Mouse (Mus musculus) forebrain, embryonic 16.5 days (tissue): Measurements from ENCODE around the gene Evi2. TPM values are rescaled to one million over a fixed set of nuclear protein-coding genes. Genes with fewer than 3 reads are reported as not detected.

Experiments used
- ATAC-seq: fragments of 200-750 bp; cut with Nextera tagmentation; 2 replicates; pipeline ENCODE4 v1.8.0; 2017; ENCODE audit warnings: mild to moderate bottlenecking, moderate library complexity
- H3K27ac ChIP-seq: fragments of 300-500 bp; sonication (generic); 2 replicates; pipeline ENCODE4 v1.5.1; 2014; ENCODE audit warnings: low read length, control low read depth
- H3K27me3 ChIP-seq: fragments of 300-500 bp; sonication (generic); replicated peaks from 2 replicates; pipeline ENCODE4 v1.6.1; 2014; ENCODE audit warnings: low read length; ENCODE audit not compliant: control insufficient read depth, insufficient read depth
- H3K36me3 ChIP-seq: fragments of 300-500 bp; sonication (generic); 2 replicates; pipeline ENCODE4 v1.6.1; 2014; ENCODE audit not compliant: control insufficient read depth, insufficient read depth
- H3K4me1 ChIP-seq: fragments of 300-500 bp; sonication (generic); replicated peaks from 2 replicates; pipeline ENCODE4 v1.6.1; 2014; ENCODE audit warnings: low read length; ENCODE audit not compliant: control insufficient read depth, insufficient read depth
- H3K4me2 ChIP-seq: fragments of 300-500 bp; sonication (generic); 2 replicates; pipeline ENCODE4 v1.6.1; 2014; ENCODE audit warnings: mild to moderate bottlenecking, low read length, control low read depth
- H3K4me3 ChIP-seq: fragments of 300-500 bp; sonication (generic); replicated peaks from 2 replicates; pipeline ENCODE4 v1.5.1; 2014; ENCODE audit warnings: mild to moderate bottlenecking, low read length, control low read depth
- H3K9ac ChIP-seq: fragments of 300-500 bp; sonication (generic); replicated peaks from 2 replicates; pipeline ENCODE4 v1.6.1; 2014; ENCODE audit warnings: low read depth, low read length, control low read depth
- H3K9me3 ChIP-seq: fragments of 300-500 bp; sonication (generic); 2 replicates; pipeline ENCODE4 v1.6.1; 2016; ENCODE audit warnings: low read length; ENCODE audit not compliant: control insufficient read depth
- WGBS: fragments of 180-500 bp; shearing (Covaris S2); extraction: QIAGEN DNeasy Blood & Tissue Kit; methylation state at CpG from one replicate; pipeline ENCODE4 v1.1.7; 2014; 5-methylcytosine and 5-hydroxymethylcytosine counted together
- polyA plus RNA-seq: library from polyadenylated mRNA; unstranded; fragments of >200 nt; fragmentation: Nextera tagmentation; extraction: Ambion mirVana; gene quantifications from 2 replicates; pipeline ENCODE4 v1.2.1, GENCODE M21; 2015

The Evi2 gene
- polyA plus RNA-seq, 1 experiment from 2014 or later: 0.73 TPM

DNA sequence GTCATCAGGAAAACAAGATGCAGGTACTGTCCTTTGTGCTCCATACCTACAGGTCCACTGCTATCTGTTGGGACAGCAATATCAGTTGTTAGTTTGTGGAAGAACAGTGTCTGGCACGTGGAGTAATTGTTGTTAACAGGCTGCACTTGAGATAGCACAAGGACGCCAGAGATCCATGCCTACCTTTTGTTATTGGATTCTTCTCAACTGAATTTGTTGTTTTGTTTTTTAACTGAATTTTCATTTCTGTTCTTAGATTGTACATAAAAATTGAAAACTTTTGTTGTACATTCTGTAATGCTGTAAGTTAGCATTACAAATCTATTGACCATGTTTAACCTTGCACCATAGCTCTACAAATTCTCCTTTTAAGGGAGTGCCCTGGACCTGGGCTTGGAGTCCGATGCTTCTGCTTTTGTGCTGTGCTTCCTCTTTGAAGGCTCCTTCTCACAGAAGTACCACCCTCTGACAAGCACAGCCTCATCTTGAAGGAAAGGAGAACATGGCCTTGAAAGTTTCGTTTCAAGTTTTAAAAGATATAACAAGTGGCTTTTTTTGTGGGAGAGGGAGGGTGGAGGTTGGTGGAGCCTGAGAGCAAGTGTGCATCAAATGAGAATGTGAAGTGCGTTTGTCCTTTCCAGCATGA, 2.5 kb downstream of the Evi2 start:
- 91% methylated on average over 5 of the region's 5 CpGs for WGBS
- no peak for ATAC-seq
- no peak overlapping the region for H3K9ac ChIP-seq
- H3K4me1 ChIP-seq: no peaks in the 10 kb centered on the region
- no peak overlapping the region for H3K27ac ChIP-seq
- no peaks in the 10 kb centered on the region for H3K9me3 ChIP-seq
- H3K27me3 ChIP-seq: no peaks in the 10 kb centered on the region
- no peak overlapping the region for H3K4me3 ChIP-seq
- no peak overlapping the region for H3K4me2 ChIP-seq
- no peaks in the 10 kb centered on the region for H3K36me3 ChIP-seq

DNA sequence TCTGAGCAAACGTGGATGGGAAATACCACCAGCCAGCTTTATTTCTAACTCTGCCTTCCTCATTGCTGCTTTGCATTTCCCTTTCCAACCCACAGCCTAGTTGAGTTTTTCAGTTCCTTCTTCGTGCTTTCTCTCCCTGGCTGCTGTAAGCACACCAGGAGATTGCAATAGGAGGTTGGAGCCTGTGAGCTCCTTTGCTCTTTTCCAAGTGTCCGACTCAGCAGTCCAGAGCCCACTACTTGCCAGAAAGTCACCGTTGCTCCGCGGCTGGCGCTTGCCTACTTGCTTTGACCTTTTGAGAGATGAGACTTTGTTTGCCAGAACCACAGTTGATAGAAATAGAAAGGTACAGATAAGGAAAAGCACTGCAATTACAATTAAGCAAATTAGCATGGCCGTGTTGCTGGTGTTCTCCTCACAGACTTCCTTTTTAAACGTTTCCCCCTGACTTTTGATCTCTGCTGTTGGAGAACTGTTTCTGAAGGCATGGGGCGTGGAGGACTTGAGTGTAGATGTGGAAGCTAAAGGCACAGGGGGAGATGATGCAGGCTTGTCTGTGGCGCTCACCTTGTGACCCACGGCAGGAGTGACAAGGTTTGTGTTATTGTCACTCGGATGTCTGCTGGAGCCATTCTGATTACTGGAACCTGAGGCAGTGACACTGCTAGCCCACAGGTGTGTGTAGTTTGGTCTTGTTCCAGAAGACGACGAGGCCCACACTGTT, 3.2 kb downstream of the Evi2 start:
- no peaks in the 10 kb centered on the region for H3K27me3 ChIP-seq
- H3K4me2 ChIP-seq: no peak overlapping the region
- 84% methylated on average over 15 of the region's 15 CpGs for WGBS
- no peaks in the 10 kb centered on the region for H3K9me3 ChIP-seq
- no peaks in the 10 kb centered on the region for H3K36me3 ChIP-seq
- ATAC-seq: no peak
- no peak overlapping the region for H3K27ac ChIP-seq
- no peak overlapping the region for H3K9ac ChIP-seq
- H3K4me3 ChIP-seq: no peak overlapping the region
- no peaks in the 10 kb centered on the region for H3K4me1 ChIP-seq

DNA sequence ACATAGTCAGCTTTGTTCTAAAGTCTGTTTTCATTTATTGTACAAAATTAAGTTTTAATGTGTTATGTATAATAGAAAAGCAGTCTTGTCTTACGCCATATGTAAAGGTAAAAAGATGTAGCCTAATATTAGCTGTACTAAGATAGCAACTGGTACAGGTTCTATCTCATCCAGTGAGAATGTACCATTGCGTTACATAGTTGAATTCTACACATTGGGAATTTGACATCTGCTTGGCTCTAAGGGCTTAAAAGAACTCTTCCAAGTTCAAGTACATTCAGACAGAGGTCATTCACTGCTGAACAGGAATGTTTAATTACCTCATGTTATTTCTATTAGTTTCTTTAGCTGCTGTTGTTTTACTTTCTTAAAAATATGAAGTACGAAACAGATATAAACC, 3.8 kb downstream of the Evi2 start:
- no peaks in the 10 kb centered on the region for H3K27me3 ChIP-seq
- H3K4me3 ChIP-seq: no peak overlapping the region
- WGBS: 93% methylated on average over 3 of the region's 3 CpGs
- no peak for ATAC-seq
- H3K9ac ChIP-seq: no peak overlapping the region
- H3K27ac ChIP-seq: no peak overlapping the region
- no peaks in the 10 kb centered on the region for H3K9me3 ChIP-seq
- H3K36me3 ChIP-seq: no peaks in the 10 kb centered on the region
- no peak overlapping the region for H3K4me2 ChIP-seq
- no peaks in the 10 kb centered on the region for H3K4me1 ChIP-seq

DNA sequence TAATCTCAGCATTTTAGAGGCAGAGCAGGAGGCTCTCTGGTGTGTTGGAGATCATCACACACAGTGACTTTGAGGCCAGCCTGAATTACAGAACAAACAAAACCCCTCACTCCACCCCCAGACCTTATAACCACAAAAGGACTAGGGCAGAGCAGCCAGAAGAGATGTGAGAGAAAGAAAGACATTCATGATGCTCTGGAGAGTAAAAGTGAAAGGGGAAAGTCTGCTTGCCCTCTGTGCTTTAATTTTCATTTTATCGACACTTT, 6.1 kb downstream of the Evi2 start:
- 100% methylated on average over 1 of the region's 1 CpGs for WGBS

DNA sequence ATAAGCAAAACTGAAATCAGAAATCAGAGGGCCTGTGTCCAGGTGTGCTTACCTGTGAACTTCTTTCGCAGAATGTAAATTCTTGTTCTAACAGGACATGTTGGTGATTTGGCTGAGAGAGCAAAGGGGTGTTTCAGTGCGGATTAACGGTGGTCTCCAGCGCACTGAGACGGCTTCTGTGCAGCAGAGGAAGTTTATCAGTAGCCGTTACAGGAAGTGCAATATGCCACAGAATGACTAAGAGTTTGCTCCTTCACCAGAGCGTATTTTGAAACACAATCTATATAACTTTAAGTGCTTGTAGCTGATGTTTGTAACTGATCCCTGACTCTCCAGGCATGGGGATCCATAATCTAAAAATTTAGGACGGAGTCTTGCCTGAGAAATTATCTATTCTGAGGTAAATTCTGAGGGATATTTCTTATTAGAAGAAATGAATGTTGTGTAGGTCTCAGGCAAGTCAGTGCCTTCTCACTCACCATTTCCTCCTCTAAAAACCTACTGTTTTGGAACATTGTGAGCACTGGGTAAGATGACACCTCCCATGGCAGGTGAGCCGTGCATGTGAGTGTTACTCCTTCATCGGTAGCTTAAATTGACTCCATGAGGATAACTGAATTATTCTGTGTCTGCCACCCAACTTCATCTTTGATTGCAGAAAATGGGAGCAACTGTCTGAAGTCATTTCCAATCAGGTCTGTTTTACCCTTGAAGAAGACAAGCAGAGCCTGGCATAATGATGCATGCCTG, 6.7 kb downstream of the Evi2 start, which contains the start of gene Evi2b:
TSS of gene Evi2b (minus strand) at position 203 of the 750 bp plus-strand sequence.
- Histone ChIP-seq H3K9me3 (no peaks in the 10 kb centered on the region), H3K36me3 (no peaks in the 10 kb centered on the region), H3K27me3 (no peaks in the 10 kb centered on the region), H3K4me3 (no peak within 1 kb of the TSS), H3K27ac (no peak within 1 kb of the TSS), H3K9ac (no peak within 1 kb of the TSS), H3K4me1 (no peaks in the 10 kb centered on the region), H3K4me2 (no peak within 1 kb of the TSS)
- WGBS: 87% methylated on average over 10 of the region's 10 CpGs
- ATAC-seq: no peak

More for the DNA sequence above, 6.1 kb downstream of the Evi2 start:
- no peak for ATAC-seq
- Histone ChIP-seq H3K4me1 (no peaks in the 10 kb centered on the region), H3K27me3 (no peaks in the 10 kb centered on the region), H3K4me3 (no peak overlapping the region), H3K27ac (no peak overlapping the region), H3K9me3 (no peaks in the 10 kb centered on the region), H3K36me3 (no peaks in the 10 kb centered on the region), H3K9ac (no peak overlapping the region), H3K4me2 (no peak overlapping the region)

DNA sequence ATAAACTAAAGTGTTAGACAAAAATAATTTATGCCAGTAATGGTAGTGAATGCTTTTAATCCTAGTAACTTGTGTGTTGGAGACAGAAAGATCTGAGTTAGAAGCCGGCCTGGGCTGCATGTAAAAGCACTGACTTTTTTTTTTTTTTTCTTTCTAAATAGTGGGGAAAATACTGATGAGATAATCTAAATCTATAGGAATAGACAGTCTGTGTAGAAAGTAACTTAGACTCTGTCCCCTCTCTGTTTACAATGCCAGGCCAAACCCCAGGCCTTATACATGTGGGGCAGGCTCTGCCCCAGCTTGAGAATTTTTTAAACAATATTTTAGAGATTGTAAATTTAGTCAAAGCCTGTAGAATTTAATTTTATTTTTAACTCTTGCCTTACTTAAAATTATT, 7.4 kb downstream of the Evi2 start:
- Histone ChIP-seq H3K9ac (no peak overlapping the region), H3K27ac (no peak overlapping the region), H3K27me3 (no peaks in the 10 kb centered on the region), H3K36me3 (no peaks in the 10 kb centered on the region), H3K4me1 (no peaks in the 10 kb centered on the region), H3K9me3 (no peaks in the 10 kb centered on the region), H3K4me2 (no peak overlapping the region), H3K4me3 (no peak overlapping the region)
- ATAC-seq: no peak
- 81% methylated on average over 1 of the region's 1 CpGs for WGBS

DNA sequence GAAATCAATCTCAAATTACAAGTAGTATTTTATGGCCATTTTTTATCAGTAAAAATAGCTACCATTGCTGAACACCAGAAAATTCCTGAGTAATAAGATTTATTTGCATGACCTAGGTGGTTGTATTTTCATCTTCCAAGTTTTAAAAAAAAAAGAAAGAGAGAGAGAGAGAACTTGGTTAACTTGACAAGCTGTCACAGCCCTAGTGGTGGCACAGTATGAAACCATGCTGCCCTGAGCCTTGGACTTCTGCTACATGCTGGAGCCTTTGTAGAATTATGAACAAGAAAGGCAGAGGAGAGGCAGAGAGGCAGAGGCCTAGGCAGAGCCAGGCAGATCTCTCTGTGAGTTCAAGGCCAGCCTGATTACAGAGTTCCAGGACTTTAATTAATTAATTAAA, 8.5 kb downstream of the Evi2 start:
- no peak for ATAC-seq
- Histone ChIP-seq H3K4me2 (no peak overlapping the region), H3K27me3 (no peaks in the 10 kb centered on the region), H3K4me3 (no peak overlapping the region), H3K36me3 (no peaks in the 10 kb centered on the region), H3K9ac (no peak overlapping the region), H3K4me1 (no peaks in the 10 kb centered on the region), H3K9me3 (no peaks in the 10 kb centered on the region), H3K27ac (no peak overlapping the region)

DNA sequence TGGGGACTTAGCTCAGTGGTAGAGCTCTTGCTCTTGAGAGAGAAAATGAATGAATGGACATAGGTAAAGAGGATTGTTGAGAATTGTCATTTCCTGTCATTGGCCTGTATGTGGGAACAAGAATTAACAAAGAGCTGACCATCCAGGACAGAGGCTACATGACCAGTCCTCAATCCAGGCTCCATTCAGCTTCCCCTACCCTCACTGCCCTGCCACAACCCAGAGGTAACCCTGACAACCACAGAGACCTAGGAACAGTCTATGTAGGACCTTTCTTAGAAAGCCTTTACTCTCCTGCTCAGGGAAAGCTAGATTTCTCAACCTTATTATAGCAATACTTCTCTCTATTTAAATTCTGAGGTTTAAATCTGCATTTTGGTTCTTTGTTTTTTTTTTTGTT, 9.6 kb downstream of the Evi2 start:
- Histone ChIP-seq H3K4me1 (no peaks in the 10 kb centered on the region), H3K4me2 (no peak overlapping the region), H3K4me3 (no peak overlapping the region), H3K9me3 (no peaks in the 10 kb centered on the region), H3K9ac (no peak overlapping the region), H3K36me3 (no peaks in the 10 kb centered on the region), H3K27me3 (no peaks in the 10 kb centered on the region), H3K27ac (no peak overlapping the region)
- no peak for ATAC-seq

DNA sequence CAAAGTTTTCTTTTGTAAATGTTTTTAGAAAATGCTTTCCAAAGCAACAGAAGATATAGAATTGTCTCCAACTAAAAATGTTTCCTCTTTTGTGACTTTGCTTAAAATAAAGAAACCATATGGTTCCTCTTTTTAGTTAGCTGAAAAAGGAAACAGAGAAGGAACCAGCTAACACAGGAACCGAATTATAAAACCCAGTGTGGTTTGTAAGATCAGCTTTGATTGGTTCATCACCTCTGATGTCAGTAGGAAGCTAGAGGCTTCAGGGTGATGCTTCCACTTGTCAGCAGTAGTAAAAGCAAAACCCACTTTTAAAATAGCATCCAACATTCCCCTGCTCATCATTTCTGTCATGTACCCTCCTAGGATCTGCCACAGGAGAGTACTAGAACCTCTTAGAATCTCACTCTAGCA, 10.5 kb downstream of the Evi2 start:
- Histone ChIP-seq H3K4me3 (no peak overlapping the region), H3K9ac (no peak overlapping the region), H3K4me1 (no peaks in the 10 kb centered on the region), H3K36me3 (no peaks in the 10 kb centered on the region), H3K27ac (no peak overlapping the region), H3K4me2 (no peak overlapping the region), H3K9me3 (no peaks in the 10 kb centered on the region), H3K27me3 (no peaks in the 10 kb centered on the region)
- 74% methylated on average over 1 of the region's 1 CpGs for WGBS
- ATAC-seq: no peak
